Mouse (Mus musculus) liver, embryonic 16.5 days (tissue): Measurements from ENCODE around the gene Phf6. TPM values are rescaled to one million over a fixed set of nuclear protein-coding genes. Genes with fewer than 3 reads are reported as not detected.
"Not testable (repeated sequence)": the region's sequence is repeated elsewhere in the genome, so short reads cannot be mapped to it uniquely, and the experiment has no call there.

Experiments used
- ATAC-seq: fragments of 200-750 bp; cut with Nextera tagmentation; 2 replicates; pipeline ENCODE4 v1.8.0; 2017; ENCODE audit warnings: low read depth, mild to moderate bottlenecking, moderate number of reproducible peaks, moderate library complexity
- H3K27ac ChIP-seq: fragments of 300-500 bp; sonication (generic); 2 replicates; pipeline ENCODE4 v1.5.1; 2014; ENCODE audit warnings: mild to moderate bottlenecking, low read length
- H3K27me3 ChIP-seq: fragments of 300-500 bp; sonication (generic); 2 replicates; pipeline ENCODE4 v1.6.1; 2014; ENCODE audit warnings: low read depth, low read length, mixed read lengths; ENCODE audit not compliant: control insufficient read depth, insufficient read depth
- H3K36me3 ChIP-seq: fragments of 300-500 bp; sonication (generic); 2 replicates; pipeline ENCODE4 v1.6.1; 2014; ENCODE audit warnings: mild to moderate bottlenecking; ENCODE audit not compliant: control insufficient read depth, insufficient read depth
- H3K4me1 ChIP-seq: fragments of 300-500 bp; sonication (generic); 2 replicates; pipeline ENCODE4 v1.6.1; 2014; ENCODE audit warnings: low read depth, low read length, mixed read lengths; ENCODE audit not compliant: control insufficient read depth
- H3K4me2 ChIP-seq: fragments of 300-500 bp; sonication (generic); 2 replicates; pipeline ENCODE4 v1.6.1; 2014; ENCODE audit warnings: low read depth, low read length, mixed read lengths
- H3K4me3 ChIP-seq: fragments of 300-500 bp; sonication (generic); 2 replicates; pipeline ENCODE4 v1.5.1; 2014; ENCODE audit warnings: low read depth, mild to moderate bottlenecking, low read length
- H3K9ac ChIP-seq: fragments of 300-500 bp; sonication (generic); 2 replicates; pipeline ENCODE4 v1.6.1; 2014; ENCODE audit warnings: low read depth, low read length
- H3K9me3 ChIP-seq: fragments of 300-500 bp; sonication (generic); replicated peaks from 2 replicates; pipeline ENCODE4 v1.6.1; 2016; ENCODE audit warnings: low read length; ENCODE audit not compliant: control insufficient read depth
- WGBS: fragments of 180-500 bp; shearing (Covaris S2); extraction: QIAGEN DNeasy Blood & Tissue Kit; methylation state at CpG from one replicate; pipeline ENCODE4 v1.1.7; 2014; ENCODE audit not compliant: insufficient replicate concordance; 5-methylcytosine and 5-hydroxymethylcytosine counted together
- polyA plus RNA-seq: library from polyadenylated mRNA; unstranded; fragments of >200 nt; fragmentation: Nextera tagmentation; extraction: Ambion mirVana; gene quantifications from 2 replicates; pipeline ENCODE4 v1.2.1, GENCODE M21; 2015

Phf6 gene
- polyA plus RNA-seq, 1 experiment from 2014 or later: 8.4 TPM

DNA sequence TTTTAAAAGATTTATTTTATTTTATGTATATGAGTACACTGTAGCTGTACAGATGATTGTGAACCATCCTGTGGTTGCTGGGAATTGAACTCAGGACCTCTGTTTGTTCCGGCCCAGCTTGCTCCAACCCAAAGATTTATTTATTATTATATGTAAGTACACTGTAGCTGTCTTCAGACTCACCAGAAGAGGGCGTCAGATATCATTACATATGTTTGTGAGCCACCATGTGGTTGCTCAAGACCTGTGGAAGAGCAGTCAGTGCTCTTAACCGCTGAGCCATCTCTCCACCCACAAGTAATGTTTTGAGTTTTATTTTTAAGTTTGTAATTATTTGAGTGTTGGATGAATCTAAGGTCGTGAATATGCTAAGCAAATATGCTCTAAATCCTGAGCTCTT lies 92.8 kb downstream of the Phf6 start:
- H3K27me3 ChIP-seq, H3K9me3 ChIP-seq, H3K9ac ChIP-seq, H3K36me3 ChIP-seq, H3K27ac ChIP-seq, H3K4me3 ChIP-seq, ATAC-seq, H3K4me1 ChIP-seq, H3K4me2 ChIP-seq: not testable (repeated sequence)
- WGBS: 46% methylated on average over 4 of the region's 4 CpGs

DNA sequence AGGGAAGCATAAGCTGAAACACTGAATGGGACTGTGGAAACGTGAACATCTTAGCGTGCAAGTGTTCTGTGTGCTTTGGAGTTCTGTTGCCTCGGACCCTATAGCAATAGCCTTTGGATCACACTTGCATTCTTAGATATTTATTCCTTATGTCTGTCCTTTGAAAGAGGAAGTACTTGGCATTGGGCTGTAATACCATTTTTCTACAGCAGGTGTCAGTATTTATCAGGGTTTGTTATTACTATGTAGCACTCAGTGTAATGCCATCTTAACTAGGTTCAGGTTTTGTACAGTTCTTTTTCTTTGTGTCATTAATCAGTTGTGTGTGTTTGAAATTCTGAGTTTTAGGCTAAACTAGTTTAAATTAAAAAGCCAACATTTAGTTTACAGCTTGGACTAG lies 94.0 kb downstream of the Phf6 start:
- no peaks in the 10 kb centered on the region for H3K4me1 ChIP-seq
- WGBS: 32% methylated on average over 3 of the region's 3 CpGs
- H3K9ac ChIP-seq: no peak overlapping the region
- no peaks in the 10 kb centered on the region for H3K36me3 ChIP-seq
- no peaks in the 10 kb centered on the region for H3K9me3 ChIP-seq
- no peak overlapping the region for H3K4me2 ChIP-seq
- no peak overlapping the region for H3K4me3 ChIP-seq
- no peak for ATAC-seq
- no peak overlapping the region for H3K27ac ChIP-seq
- H3K27me3 ChIP-seq: no peaks in the 10 kb centered on the region

Other genes with a start within 250 kb of the Phf6 start
- gene Ccdc160, start 121.1 kb upstream of the Phf6 start, polyA plus RNA-seq: 0.08 and 0.15 TPM in 2 replicates
- gene Hprt, start 75.9 kb downstream of the Phf6 start, polyA plus RNA-seq: 134 and 173 TPM in 2 replicates